Mouse (Mus musculus) T-helper 2 cell (primary cell): ENCODE data around the gene Mn1.

Experiments used
- in situ Hi-C: fragments of 300-600 bp; cut with MboI, MseI; formaldehyde crosslinking; loops from one replicate; pipeline ENCODE4 v1.15.1; 2025; ENCODE audit warnings: high pct_unique_total_duplicates

The Mn1 gene

DNA sequence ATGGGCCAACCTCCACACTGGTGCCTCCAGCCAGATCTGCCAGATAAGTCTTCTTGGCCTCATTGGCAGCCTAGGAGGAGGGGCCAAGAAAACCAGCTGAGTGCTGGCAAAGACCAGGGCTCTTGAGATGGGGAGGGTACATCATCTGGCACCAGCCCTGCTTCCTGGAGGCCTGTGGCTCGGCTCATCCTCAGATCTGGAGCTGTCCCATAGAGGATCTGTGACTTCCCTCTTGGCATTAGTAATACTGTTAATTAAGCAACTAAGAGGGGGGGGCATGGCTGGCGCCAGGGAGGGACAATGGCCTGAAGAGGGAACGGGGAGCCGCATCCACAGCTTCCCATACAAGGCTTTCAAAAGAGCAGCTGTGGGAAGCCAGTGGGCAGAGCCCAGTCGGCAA is 58.6 kb downstream of the Mn1 start:
- in situ Hi-C loops: no loop called here

DNA sequence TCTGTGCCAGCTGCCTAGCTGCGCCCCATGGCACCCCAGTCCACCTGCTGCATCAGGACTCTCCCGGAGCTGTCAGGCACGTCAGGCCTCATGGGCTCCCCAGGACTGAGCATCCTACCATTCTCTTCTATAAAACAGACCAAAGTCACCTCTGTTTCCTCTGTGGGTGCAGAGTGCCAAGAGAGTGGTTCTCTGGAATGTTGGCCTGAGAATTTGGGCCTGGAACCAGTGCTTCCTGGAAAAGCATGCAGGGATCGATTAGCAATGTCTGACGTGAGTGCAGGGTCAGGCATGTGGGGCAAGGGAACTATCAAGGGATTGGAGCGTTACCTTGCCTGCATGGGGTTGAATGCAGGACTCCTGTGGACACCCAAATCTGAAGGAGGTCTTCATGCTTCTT is 59.0 kb downstream of the Mn1 start:
- in situ Hi-C loops: no loop called here

DNA sequence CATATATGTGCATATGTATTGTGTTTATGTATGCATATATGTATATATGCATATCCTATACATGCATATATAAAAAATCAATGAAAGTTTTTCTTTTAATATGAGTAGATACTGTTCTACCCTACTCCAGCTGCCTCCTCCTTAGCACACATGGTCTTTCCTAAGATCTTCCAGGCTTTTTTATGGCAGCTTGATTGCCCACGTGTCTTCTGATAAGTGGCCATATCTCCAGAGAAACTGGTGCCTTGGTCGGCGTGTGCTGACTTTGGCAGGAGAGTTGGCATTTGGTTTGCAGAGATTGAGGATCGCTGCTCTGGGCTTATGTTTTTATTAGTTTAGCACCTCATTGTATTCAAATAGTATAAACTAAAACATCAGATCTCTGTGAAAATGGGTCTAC is 68.7 kb downstream of the Mn1 start:
- in situ Hi-C loops: no loop called here

DNA sequence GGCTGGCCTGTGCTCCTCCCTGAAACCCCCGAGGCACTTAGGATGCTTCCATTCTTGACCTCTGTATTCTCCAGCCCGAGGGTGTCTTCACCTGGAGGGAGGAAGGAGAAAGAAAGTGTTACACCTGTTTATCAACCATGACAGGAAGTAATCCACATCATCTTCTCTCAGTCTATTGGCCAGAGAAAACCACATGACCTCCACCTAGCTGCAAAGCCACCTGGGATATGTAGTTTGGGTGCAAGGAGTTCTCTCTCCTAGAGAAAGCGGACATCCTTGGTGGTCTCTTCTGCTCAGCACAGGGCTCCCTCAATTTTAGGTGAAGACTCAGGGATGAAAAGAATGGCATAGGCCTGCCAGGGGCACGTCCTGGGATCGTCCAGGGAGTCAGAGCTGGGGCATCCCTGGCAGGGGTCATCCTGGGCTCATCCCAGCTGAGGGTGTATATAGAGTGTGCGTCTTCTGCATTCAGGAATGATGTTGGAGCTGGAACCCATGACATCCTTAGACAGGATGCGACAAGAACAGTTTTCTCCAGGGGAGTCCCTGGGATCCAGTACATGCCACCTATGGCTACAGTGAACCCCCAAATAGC is 72.0 kb downstream of the Mn1 start:
- in situ Hi-C loops: no loop called here

- in situ Hi-C loops: no loop called here
Observed at GRCm38 (mm10) chr5:111490599-111490998, 73.4 kb downstream of the Mn1 start.

DNA sequence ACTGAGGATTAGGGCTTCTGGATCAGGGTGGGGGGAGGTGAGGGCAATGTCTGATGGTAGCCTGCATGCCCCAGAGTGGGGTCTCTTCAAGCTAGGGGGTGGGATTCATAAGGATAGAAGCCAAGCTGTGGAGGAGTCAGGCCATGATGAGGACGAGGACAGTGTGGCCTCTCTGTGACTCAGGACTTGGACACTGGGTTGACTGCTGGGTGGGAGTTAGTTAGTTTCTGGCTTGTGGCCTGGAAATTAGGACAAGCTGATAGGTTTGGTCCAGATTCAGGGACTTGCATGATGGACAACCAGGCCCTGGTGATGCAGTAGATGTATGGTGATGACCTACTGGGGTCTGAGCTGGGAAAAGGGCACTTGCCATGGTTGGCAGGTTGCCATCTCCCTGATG is 74.3 kb downstream of the Mn1 start:
- in situ Hi-C loops: no loop called here

GRCm38 (mm10) chr5:111500036-111500435 is 82.9 kb downstream of the Mn1 start:
- in situ Hi-C loops: no loop called here

GRCm38 (mm10) chr5:111501691-111502441 is 84.7 kb downstream of the Mn1 start:
- in situ Hi-C loops: no loop called here

DNA sequence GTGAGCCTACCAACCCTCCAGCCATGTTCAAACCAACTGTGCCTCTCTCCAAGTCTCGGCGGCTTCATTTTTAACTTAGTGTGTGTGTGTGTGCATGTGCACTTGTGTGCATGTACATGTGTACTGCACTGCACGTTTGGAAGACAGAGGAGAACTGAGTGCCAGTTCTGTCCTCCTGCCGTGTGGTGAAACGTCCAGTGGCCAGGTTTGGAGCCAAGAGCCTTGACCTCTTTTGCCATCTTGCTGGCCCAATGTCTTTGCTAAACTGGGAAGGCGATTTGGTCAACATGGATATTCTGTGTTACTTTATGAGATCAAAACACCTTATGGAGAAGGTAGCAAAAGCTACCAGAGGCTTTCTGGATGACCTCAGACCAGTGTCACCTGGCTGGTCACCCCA is 88.1 kb downstream of the Mn1 start:
- in situ Hi-C loops: no loop called here

DNA sequence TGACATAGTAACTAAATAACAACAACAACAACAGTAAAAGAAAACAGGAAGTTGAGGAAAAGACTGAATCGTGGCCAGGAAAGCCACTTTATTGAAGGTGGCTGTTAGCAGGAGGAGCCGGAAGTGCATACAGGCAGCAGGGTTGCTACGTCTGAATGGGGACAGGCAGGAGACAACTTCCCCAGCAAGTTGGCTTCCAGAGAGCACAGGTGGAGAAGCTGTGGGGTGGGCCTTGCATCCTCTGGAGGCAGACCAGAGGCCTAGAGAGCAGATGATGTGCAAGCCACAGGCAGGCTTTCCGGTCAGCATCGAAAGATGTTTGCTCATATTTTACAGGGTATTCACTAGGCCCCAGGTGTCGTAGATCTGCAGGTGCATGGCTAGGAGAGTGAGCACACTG is 88.7 kb downstream of the Mn1 start:
- in situ Hi-C loops: no loop called here

DNA sequence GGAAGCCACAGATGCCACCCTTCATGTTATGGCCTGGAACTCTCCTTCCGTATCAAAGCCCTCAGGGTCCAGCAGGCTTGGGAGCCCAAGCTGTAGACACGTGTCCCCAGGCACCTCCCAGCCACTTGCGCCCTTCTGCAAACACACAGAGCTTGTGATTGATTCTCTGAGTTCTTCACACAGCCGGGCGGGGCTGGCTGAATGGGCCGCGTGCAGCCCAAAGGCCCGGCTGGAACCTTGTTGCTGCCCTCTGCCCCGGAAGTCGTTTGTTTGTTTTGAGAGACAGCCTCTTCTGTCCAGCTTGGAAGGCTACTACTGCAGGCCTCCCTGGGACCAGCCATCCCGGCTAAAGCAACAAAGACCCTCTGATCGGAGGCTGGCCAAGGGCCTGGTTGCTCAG is 89.2 kb downstream of the Mn1 start:
- in situ Hi-C loops: no loop called here
